Mouse (Mus musculus) myocyte (in vitro differentiated cells): Measurements from ENCODE around the gene Lekr1. TPM values are rescaled to one million over a fixed set of nuclear protein-coding genes. Genes with fewer than 3 reads are reported as not detected.

Source experiments
- H3K27me3 ChIP-seq: one replicate; pipeline ENCODE4 v1.6.1; 2011; ENCODE audit not compliant: control insufficient read depth, insufficient read depth, insufficient read length
- H3K36me3 ChIP-seq: one replicate; pipeline ENCODE4 v1.6.1; 2011; ENCODE audit not compliant: control insufficient read depth, insufficient read depth
- H3K4me2 ChIP-seq: one replicate; pipeline ENCODE4 v1.6.1; 2011; ENCODE audit warnings: low read depth, control low read depth
- H3K4me3 ChIP-seq: one replicate; pipeline ENCODE4 v1.5.1; 2011; ENCODE audit warnings: mild to moderate bottlenecking, control low read depth, moderate library complexity
- H3K79me2 ChIP-seq: one replicate; pipeline ENCODE4 v1.6.1; 2011; ENCODE audit not compliant: control insufficient read depth, insufficient read depth
- H3ac ChIP-seq: one replicate; pipeline ENCODE4 v1.6.1; 2011; ENCODE audit not compliant: control insufficient read depth, insufficient read length
- CEBPB ChIP-seq: IDR thresholded peaks from 2 replicates; pipeline ENCODE4 v1.6.1; 2011; ENCODE audit warnings: mild to moderate bottlenecking, moderate library complexity; ENCODE audit not compliant: poor library complexity, insufficient read depth, severe bottlenecking
- E2F4 ChIP-seq: IDR thresholded peaks from one replicate; pipeline ENCODE4 v1.6.1; 2011; ENCODE audit warnings: mild to moderate bottlenecking, control low read depth, moderate library complexity; ENCODE audit not compliant: insufficient read depth
- MAX ChIP-seq: IDR thresholded peaks from one replicate; pipeline ENCODE4 v1.6.1; 2011; ENCODE audit warnings: low read depth, mild to moderate bottlenecking, control low read depth
- MYOD1 ChIP-seq, 3 experiments: IDR thresholded peaks; one replicate each; pipeline ENCODE4 v1.6.1; 2011; ENCODE audit warnings: control low read depth in 2 of 3, low read depth in 2 of 3, mild to moderate bottlenecking in 2 of 3, moderate library complexity in 1 of 3; ENCODE audit not compliant: insufficient read length in 2 of 3, control insufficient read depth in 1 of 3
- MYOG ChIP-seq, 3 experiments: IDR thresholded peaks; one replicate each; pipeline ENCODE4 v1.6.1; 2011; ENCODE audit warnings: control low read depth in 2 of 3, low read depth in 2 of 3, mild to moderate bottlenecking in 2 of 3; ENCODE audit not compliant: insufficient read length in 2 of 3, control insufficient read depth in 1 of 3, insufficient read depth in 1 of 3
- POLR2A ChIP-seq: IDR thresholded peaks from one replicate; pipeline ENCODE4 v1.6.1; 2011; ENCODE audit warnings: low read depth, mild to moderate bottlenecking, control low read depth, moderate library complexity; ENCODE audit not compliant: insufficient read length
- POLR2AphosphoS2 ChIP-seq: IDR thresholded peaks from one replicate; pipeline ENCODE4 v1.6.1; 2011; ENCODE audit warnings: low read depth, control low read depth; ENCODE audit not compliant: insufficient read length
- REST ChIP-seq: IDR thresholded peaks from one replicate; pipeline ENCODE4 v1.6.1; 2011; ENCODE audit warnings: mild to moderate bottlenecking, control low read depth, moderate library complexity; ENCODE audit not compliant: insufficient read depth, insufficient read length
- SRF ChIP-seq: IDR thresholded peaks from one replicate; pipeline ENCODE4 v1.6.1; 2011; ENCODE audit warnings: low read depth; ENCODE audit not compliant: control insufficient read depth, insufficient read length
- TCF12 ChIP-seq: IDR thresholded peaks from one replicate; pipeline ENCODE4 v1.6.1; 2011; ENCODE audit warnings: mild to moderate bottlenecking, control low read depth; ENCODE audit not compliant: poor library complexity, insufficient read depth, severe bottlenecking
- TCF3 ChIP-seq: IDR thresholded peaks from one replicate; pipeline ENCODE4 v1.6.1; 2011; ENCODE audit warnings: low read depth, control low read depth; ENCODE audit not compliant: insufficient read length
- USF1 ChIP-seq: IDR thresholded peaks from one replicate; pipeline ENCODE4 v1.6.1; 2011; ENCODE audit warnings: low read depth, mild to moderate bottlenecking, control low read depth, moderate library complexity
- polyA plus RNA-seq: library from polyadenylated mRNA; unstranded; fragments of >200 nt; fragmentation: generic; extraction: Trizol; gene quantifications from one replicate; pipeline ENCODE4 v1.2.1, GENCODE M21; 2012; ENCODE audit warnings: missing spikeins

The Lekr1 gene
- polyA plus RNA-seq, 1 experiment = 0.65 TPM

GRCm38 (mm10) chr3:65775096-65775495 lies 109.1 kb downstream of the Lekr1 start:
- Histone ChIP-seq H3K36me3 (no peaks in the 10 kb centered on the region), H3K27me3 (no peaks in the 10 kb centered on the region), H3K4me2 (no peak overlapping the region), H3K4me3 (no peak overlapping the region), H3ac (no peak overlapping the region), H3K79me2 (no peaks in the 10 kb centered on the region)
- TF ChIP-seq SRF (no peak), TCF12 (no peak), MYOG (IDR thresholded peaks at IDR 0.05; ENCODE audit: control insufficient read depth in 1 of 3, insufficient read depth in 1 of 3, insufficient read length in 2 of 3, low read depth in 2 of 3) (no peak), REST (no peak), CEBPB (no peak), E2F4 (no peak), MAX (no peak)

GRCm38 (mm10) chr3:65782246-65782645 lies 116.2 kb downstream of the Lekr1 start:
- Histone ChIP-seq H3K79me2 (no peaks in the 10 kb centered on the region), H3K4me3 (no peak overlapping the region), H3ac (no peak overlapping the region), H3K27me3 (no peaks in the 10 kb centered on the region), H3K36me3 (no peaks in the 10 kb centered on the region), H3K4me2 (no peak overlapping the region)
- TF ChIP-seq E2F4 (no peak), TCF3 (no peak), POLR2AphosphoS2 (no peak)

- Histone ChIP-seq H3K4me3 (no peak overlapping the region), H3K79me2 (no peaks in the 10 kb centered on the region), H3K4me2 (no peak overlapping the region), H3K36me3 (no peaks in the 10 kb centered on the region), H3ac (no peak overlapping the region), H3K27me3 (no peaks in the 10 kb centered on the region)
- TF ChIP-seq CEBPB (no peak), REST (no peak), POLR2A (no peak), E2F4 (no peak), MYOG (IDR thresholded peaks at IDR 0.05; ENCODE audit: control insufficient read depth in 1 of 3, insufficient read depth in 1 of 3, insufficient read length in 2 of 3, low read depth in 2 of 3) (no peak), TCF12 (no peak), MYOD1 (IDR thresholded peaks at IDR 0.05; ENCODE audit: control insufficient read depth in 1 of 3, insufficient read length in 2 of 3, low read depth in 2 of 3) (no peak), TCF3 (no peak)
Measured at GRCm38 (mm10) chr3:65790076-65790685, 124.2 kb downstream of the Lekr1 start.

- H3ac ChIP-seq = no peak overlapping the region
- no peak overlapping the region for H3K4me3 ChIP-seq
- TF ChIP-seq SRF (no peak), USF1 (no peak), TCF12 (no peak), MYOG (IDR thresholded peaks at IDR 0.05; ENCODE audit: control insufficient read depth in 1 of 3, insufficient read depth in 1 of 3, insufficient read length in 2 of 3, low read depth in 2 of 3) (no peak), POLR2A (no peak), CEBPB (no peak), MYOD1 (IDR thresholded peaks at IDR 0.05; ENCODE audit: control insufficient read depth in 1 of 3, insufficient read length in 2 of 3, low read depth in 2 of 3) (no peak), REST (no peak), E2F4 (no peak), TCF3 (no peak), POLR2AphosphoS2 (no peak), MAX (no peak)
- H3K36me3 ChIP-seq = no peaks in the 10 kb centered on the region
- no peak overlapping the region for H3K4me2 ChIP-seq
- H3K79me2 ChIP-seq = no peaks in the 10 kb centered on the region
- H3K27me3 ChIP-seq = no peaks in the 10 kb centered on the region
Measured at GRCm38 (mm10) chr3:65793561-65793960, 127.5 kb downstream of the Lekr1 start.

GRCm38 (mm10) chr3:65794711-65795110 lies 128.7 kb downstream of the Lekr1 start:
- Histone ChIP-seq H3ac (no peak overlapping the region), H3K27me3 (no peaks in the 10 kb centered on the region), H3K4me3 (no peak overlapping the region), H3K79me2 (no peaks in the 10 kb centered on the region), H3K4me2 (no peak overlapping the region), H3K36me3 (no peaks in the 10 kb centered on the region)
- no peak for TF ChIP-seq REST
- no peak for TF ChIP-seq MAX
- no peak for TF ChIP-seq TCF12
- no peak for TF ChIP-seq MYOG (IDR thresholded peaks at IDR 0.05; ENCODE audit: control insufficient read depth in 1 of 3, insufficient read depth in 1 of 3, insufficient read length in 2 of 3, low read depth in 2 of 3)
- TF ChIP-seq TCF3 = no peak
- TF ChIP-seq SRF = no peak
- no peak for TF ChIP-seq USF1
- no peak for TF ChIP-seq CEBPB
- TF ChIP-seq MYOD1 (IDR thresholded peaks at IDR 0.05; ENCODE audit: control insufficient read depth in 1 of 3, insufficient read length in 2 of 3, low read depth in 2 of 3) = no peak
- TF ChIP-seq POLR2A = no peak
- no peak for TF ChIP-seq POLR2AphosphoS2
- no peak for TF ChIP-seq E2F4
